ENCODE assay signal across 23 mouse cellular contexts in the genomic region with DNA sequence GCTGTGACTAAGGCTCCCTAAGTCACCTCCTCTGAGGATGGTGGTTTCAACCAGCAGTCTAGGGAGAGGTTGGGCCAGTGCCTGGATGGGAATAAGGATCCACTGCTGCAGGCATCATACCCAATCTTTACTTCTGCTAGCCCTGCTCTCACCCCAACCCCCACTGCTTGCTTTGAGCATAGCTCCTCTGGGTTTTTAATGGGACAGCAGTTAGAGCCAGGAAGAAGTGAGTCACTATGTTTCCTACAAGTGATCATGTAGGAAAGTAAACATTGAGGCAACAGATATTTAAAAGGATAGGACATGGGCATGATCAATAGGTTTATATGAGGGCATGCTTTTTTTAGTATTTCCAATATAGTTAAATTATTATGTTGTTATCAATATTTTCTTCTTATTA.
A peak's percentile ranks its signal among the peaks of the same experiment; 100 is the strongest.
DNase-seq lines count a peak whose midpoint lies in the region; TF ChIP-seq lines count a peak whose summit lies in the region.
"Had no signal": no experiment of that assay in that cellular context is flagged by ENCODE, and none has a peak within 500 bp of the region (broad histone marks: within the 10 kb centered on the region; RNA-seq: fewer than 3 reads in every experiment).

No protein-coding gene starts in this region.

- no peak for TF ChIP-seq POLR2A in CH12.LX (IDR thresholded peaks at IDR 0.05; ENCODE audit: low read depth, low read length)

- H3K27me3 ChIP-seq in CH12.LX (replicated peaks), result no peaks in the 10 kb centered on the region
- H3K27me3 ChIP-seq: Patski had no signal

- H3K9me3 ChIP-seq in CH12.LX (replicated peaks; ENCODE audit: low read length), result no peaks in the 10 kb centered on the region

- H3K79me2 ChIP-seq in CH12.LX (replicated peaks; ENCODE audit: control insufficient read depth, extremely low read depth, insufficient read depth, poor library complexity, severe bottlenecking), result no peaks in the 10 kb centered on the region

- H3K4me3 ChIP-seq in CH12.LX (replicated peaks in 1 of 3; ENCODE audit: low read depth in 2 of 3, low read length in 2 of 3, poor library complexity in 1 of 3), result no peak overlapping the region

- no peak for TF ChIP-seq RAD21 in CH12.LX (IDR thresholded peaks at IDR 0.05; ENCODE audit: low read depth, low read length)

- H3K36me3 ChIP-seq in CH12.LX (replicated peaks in 1 of 2; ENCODE audit: control insufficient read depth in 1 of 2, insufficient read depth in 1 of 2, low read length in 1 of 2), result no peaks in the 10 kb centered on the region
- H3K36me3 ChIP-seq: G1E had no signal

- DNase-seq in 416B (ENCODE audit: low read depth) (peak; percentile 93), CH12.LX (ENCODE audit: extremely low read depth) (no peak), NIH3T3 (ENCODE audit: low read depth) (peak; percentile 2)
- DNase-seq in Muller cell, postnatal 12 days (ENCODE audit: inconsistent ontology term), result peak; percentile 32
- no peak for DNase-seq in kidney, postnatal 36 days
- no peak for DNase-seq in gastrocnemius, postnatal 25 days
- DNase-seq in adrenal gland, postnatal 36 days, result no peak
- DNase-seq in heart, postnatal 10 days, result no peak
- DNase-seq: adrenal gland, adult 2 months; adrenal gland, adult 8-10 months; adrenal gland, postnatal 10 days; adrenal gland, postnatal 14 days; adrenal gland, postnatal 25 days; B cell, adult 2 months; cerebellum, adult 11 months; cerebellum, adult 11-12 months; cerebellum, adult 18-20 months; cerebellum, adult 2 months; cerebellum, adult 8-10 months; cerebellum, adult 9-10 months; cerebellum, adult 9-11 months had no signal

- no peak overlapping the region for H3K27ac ChIP-seq in CH12.LX (ENCODE audit: insufficient read depth, low read depth)

- TF ChIP-seq CTCF in CH12.LX (conservative IDR thresholded peaks at IDR 0.05 in 1 of 2, IDR thresholded peaks at IDR 0.05 in 1 of 2; ENCODE audit: low read depth in 2 of 2, low read length in 2 of 2), result no peak

- H3K4me1 ChIP-seq in CH12.LX (ENCODE audit: control insufficient read depth in 1 of 2, insufficient read depth in 2 of 2), result peaks cover 0 to 8% of the 10 kb centered on the region in 2 experiments; a peak in 2 of 4 replicates

- no peak overlapping the region for H3K4me2 ChIP-seq in CH12.LX (ENCODE audit: insufficient read depth, low read depth, poor library complexity, severe bottlenecking)

- intact Hi-C loops in heart, postnatal 10 days (cut with DNase I), result no loop called here

- 0 out of 2 replicates have a peak, but pooled peaks have one; percentile 15 for TF ChIP-seq EP300 in CH12.LX (IDR thresholded peaks at IDR 0.05; ENCODE audit: low read length)

- dilution Hi-C loops in CH12.LX (cut with MboI; ENCODE audit: extremely low pct_ligation_motif_present, extremely low pct_unique_long_range_greater_than_20kb, low sequenced_read_pairs), result no loop called here

- no peak overlapping the region for H3K9ac ChIP-seq in CH12.LX (ENCODE audit: insufficient read depth, low read depth)

- in situ Hi-C loops in CH12.LX (cut with MboI; ENCODE audit: low pct_ligation_motif_present, low pct_unique_long_range_greater_than_20kb, low sequenced_read_pairs), result no loop called here

TF ChIP-seq in CH12.LX, 34 proteins besides CTCF, POLR2A, EP300 and RAD21:
- TF ChIP-seq JUND (conservative IDR thresholded peaks at IDR 0.05; ENCODE audit: low read depth, low read length) (0 out of 2 replicates have a peak, but pooled peaks have one; percentile 14), MXI1 (IDR thresholded peaks at IDR 0.05; ENCODE audit: low read depth, low read length) (no peak)

Comparison
In these comparisons a context has a peak if more than half of its experiments do, and no peak if none do; other contexts are left out.
1. DNase-seq: peak in 416B (single experiment), Muller cell, postnatal 12 days (single experiment) and NIH3T3 (single experiment); none in CH12.LX (single experiment), kidney, postnatal 36 days (0 of 2), gastrocnemius, postnatal 25 days (single experiment), adrenal gland, postnatal 36 days (0 of 2) and heart, postnatal 10 days (0 of 2).